Mouse (Mus musculus): ENCODE measurements at regions not wholly inside any gene's neighbourhood (a gene's known extent, or its start where the extent isn't known, plus 50 kb on each side); places are given as distances from the start of the nearest gene placed in this dataset.
A peak's percentile ranks its signal among the peaks of the same experiment; 100 is the strongest.

GRCm38 (mm10) chr13:44602658-44603057 lies 126.6 kb upstream of the Jarid2 start:
- no peak for DNase-seq (ENCODE audit: low spot score in 2 of 2)

GRCm38 (mm10) chr13:44607316-44608285 lies 121.7 kb upstream of the Jarid2 start:
- no peak for DNase-seq (ENCODE audit: low spot score in 2 of 2)

- DNase-seq (ENCODE audit: low spot score in 2 of 2), result no peak
These were observed 121.0 kb upstream of the Jarid2 start for GRCm38 (mm10) chr13:44608286-44608675.

GRCm38 (mm10) chr13:44608681-44609335 lies 120.5 kb upstream of the Jarid2 start:
- DNase-seq (ENCODE audit: low spot score in 2 of 2), result no peak

- no peak for DNase-seq (ENCODE audit: low spot score in 2 of 2)
These were observed 119.7 kb upstream of the Jarid2 start for GRCm38 (mm10) chr13:44609606-44610005.

- no peak for DNase-seq (ENCODE audit: low spot score in 2 of 2)
These were observed 113.6 kb upstream of the Jarid2 start for GRCm38 (mm10) chr13:44615696-44616095.

GRCm38 (mm10) chr13:44618368-44618767 lies 110.9 kb upstream of the Jarid2 start:
- no peak for DNase-seq (ENCODE audit: low spot score in 2 of 2)

- no peak for DNase-seq (ENCODE audit: low spot score in 2 of 2)
These were observed 106.5 kb upstream of the Jarid2 start for GRCm38 (mm10) chr13:44622661-44623355.

- DNase-seq (ENCODE audit: low spot score in 2 of 2), result peak; percentile 16 to 19
These were observed 104.6 kb upstream of the Jarid2 start for GRCm38 (mm10) chr13:44624716-44625115.

GRCm38 (mm10) chr13:44625792-44626191 lies 103.5 kb upstream of the Jarid2 start:
- no peak for DNase-seq (ENCODE audit: low spot score in 2 of 2)

GRCm38 (mm10) chr13:44626806-44627205 lies 102.5 kb upstream of the Jarid2 start:
- no peak for DNase-seq (ENCODE audit: low spot score in 2 of 2)

GRCm38 (mm10) chr13:44630061-44630460 lies 99.2 kb upstream of the Jarid2 start:
- no peak for DNase-seq (ENCODE audit: low spot score in 2 of 2)

GRCm38 (mm10) chr13:44634616-44635015 lies 94.7 kb upstream of the Jarid2 start:
- DNase-seq (ENCODE audit: low spot score in 2 of 2), result no peak

- DNase-seq (ENCODE audit: low spot score in 2 of 2), result no peak
These were observed 93.9 kb upstream of the Jarid2 start for GRCm38 (mm10) chr13:44635221-44636007.

GRCm38 (mm10) chr13:44636008-44636335 lies 93.3 kb upstream of the Jarid2 start:
- no peak for DNase-seq (ENCODE audit: low spot score in 2 of 2)

GRCm38 (mm10) chr13:44642361-44642760 lies 86.9 kb upstream of the Jarid2 start:
- no peak for DNase-seq (ENCODE audit: low spot score in 2 of 2)

- DNase-seq (ENCODE audit: low spot score in 2 of 2), result no peak
These were observed 79.2 kb upstream of the Jarid2 start for GRCm38 (mm10) chr13:44650052-44650451.

GRCm38 (mm10) chr13:44651259-44652238 lies 77.7 kb upstream of the Jarid2 start:
- no peak for DNase-seq (ENCODE audit: low spot score in 2 of 2)

- DNase-seq (ENCODE audit: low spot score in 2 of 2), result no peak
These were observed 71.3 kb upstream of the Jarid2 start for GRCm38 (mm10) chr13:44657905-44658414.

GRCm38 (mm10) chr13:44659861-44660260 lies 69.4 kb upstream of the Jarid2 start:
- no peak for DNase-seq (ENCODE audit: low spot score in 2 of 2)
